Mouse (Mus musculus): ENCODE measurements around the gene Zap70. TPM values are rescaled to one million over a fixed set of nuclear protein-coding genes. Genes with fewer than 3 reads are reported as not detected.
"Not testable (repeated sequence)": the region's sequence is repeated elsewhere in the genome, so short reads cannot be mapped to it uniquely, and the experiment has no call there.

The Zap70 gene
- polyA plus RNA-seq, 2 experiments from 2014 or later: 171 to 269 TPM

GRCm38 (mm10) chr1:36780793-36781192 lies 19.2 kb downstream of the Zap70 start:
- ATAC-seq: no peak

GRCm38 (mm10) chr1:36782476-36782875 lies 20.9 kb downstream of the Zap70 start:
- no peak for ATAC-seq

GRCm38 (mm10) chr1:36784365-36785134 lies 23.0 kb downstream of the Zap70 start:
- peak; percentile 53 for ATAC-seq

GRCm38 (mm10) chr1:36785238-36785641 lies 23.6 kb downstream of the Zap70 start:
- ATAC-seq: no peak

- ATAC-seq: no peak
Measured at GRCm38 (mm10) chr1:36786377-36786776, 24.8 kb downstream of the Zap70 start.

GRCm38 (mm10) chr1:36789416-36789815 lies 27.8 kb downstream of the Zap70 start:
- ATAC-seq: no peak

- no peak for ATAC-seq
Measured at GRCm38 (mm10) chr1:36796711-36797110, 35.1 kb downstream of the Zap70 start.

- peak; percentile 89 for ATAC-seq
Measured at GRCm38 (mm10) chr1:36797481-36797880, 35.9 kb downstream of the Zap70 start.

- ATAC-seq: no peak
Measured at GRCm38 (mm10) chr1:36800379-36801011, 38.9 kb downstream of the Zap70 start.

- ATAC-seq: no peak
Measured at GRCm38 (mm10) chr1:36804259-36804658, 42.7 kb downstream of the Zap70 start.

- ATAC-seq: no peak
Measured at GRCm38 (mm10) chr1:36804833-36805232, 43.2 kb downstream of the Zap70 start.

- ATAC-seq: no peak
Measured at GRCm38 (mm10) chr1:36806181-36806905, 44.7 kb downstream of the Zap70 start.

- ATAC-seq: no peak
Measured at GRCm38 (mm10) chr1:36807086-36807485, 45.5 kb downstream of the Zap70 start.

GRCm38 (mm10) chr1:36807782-36808565 lies 46.4 kb downstream of the Zap70 start:
- ATAC-seq: no peak

GRCm38 (mm10) chr1:36811806-36812205 lies 50.2 kb downstream of the Zap70 start:
- ATAC-seq: no peak

GRCm38 (mm10) chr1:36813415-36813814 lies 51.8 kb downstream of the Zap70 start:
- ATAC-seq: no peak

GRCm38 (mm10) chr1:36814271-36814903 lies 52.8 kb downstream of the Zap70 start:
- no peak for ATAC-seq

- ATAC-seq: no peak
Measured at GRCm38 (mm10) chr1:36815166-36815565, 53.6 kb downstream of the Zap70 start.

- not testable (repeated sequence) for ATAC-seq
Measured at GRCm38 (mm10) chr1:36821918-36822317, 60.3 kb downstream of the Zap70 start.

GRCm38 (mm10) chr1:36824356-36824755 lies 62.8 kb downstream of the Zap70 start:
- ATAC-seq: no peak

GRCm38 (mm10) chr1:36830913-36831866 lies 69.6 kb downstream of the Zap70 start:
- ATAC-seq: no peak

All from activated CD4-positive, CD25-positive, alpha-beta regulatory T cell, adult 4 months (primary cell).